Mouse (Mus musculus): ENCODE data around the gene Duox2. TPM values are rescaled to one million over a fixed set of nuclear protein-coding genes. Genes with fewer than 3 reads are reported as not detected.

Duox2 gene
- polyA plus RNA-seq, 1 experiment = not detected

- 0 out of 2 replicates have a peak, but pooled peaks cover 3% of the 10 kb centered on the region for H3K9me3 ChIP-seq
- TF ChIP-seq FLI1 (IDR thresholded peaks at IDR 0.05; ENCODE audit: low read length) (no peak), GATA1 (IDR thresholded peaks at IDR 0.05; ENCODE audit: borderline replicate concordance, low read length) (no peak)
- peaks cover 37% of the 10 kb centered on the region for H3K4me1 ChIP-seq
- H3K36me3 ChIP-seq (replicated peaks; ENCODE audit: low read length) = no peaks in the 10 kb centered on the region
- no peak overlapping the region for H3K4me3 ChIP-seq (replicated peaks)
- H3K27me3 ChIP-seq (replicated peaks) = peaks cover 95% of the 10 kb centered on the region
Observed at GRCm38 (mm10) chr2:122294916-122295315, 3.3 kb downstream of the Duox2 start.

- TF ChIP-seq FLI1 (IDR thresholded peaks at IDR 0.05; ENCODE audit: low read length) (no peak), GATA1 (IDR thresholded peaks at IDR 0.05; ENCODE audit: borderline replicate concordance, low read length) (no peak)
Observed at GRCm38 (mm10) chr2:122286137-122286536, 12.1 kb downstream of the Duox2 start.

GRCm38 (mm10) chr2:122284091-122284490 lies 14.2 kb downstream of the Duox2 start:
- H3K9me3 ChIP-seq = peaks cover 24% of the 10 kb centered on the region
- no peaks in the 10 kb centered on the region for H3K36me3 ChIP-seq (replicated peaks; ENCODE audit: low read length)
- no peaks in the 10 kb centered on the region for H3K4me1 ChIP-seq
- H3K27me3 ChIP-seq (replicated peaks) = peaks cover 69% of the 10 kb centered on the region
- TF ChIP-seq FLI1 (IDR thresholded peaks at IDR 0.05; ENCODE audit: low read length) = no peak
- no peak for TF ChIP-seq GATA1 (IDR thresholded peaks at IDR 0.05; ENCODE audit: borderline replicate concordance, low read length)
- H3K4me3 ChIP-seq (replicated peaks) = no peak overlapping the region

More at GRCm38 (mm10) chr2:122286137-122286536, 12.1 kb downstream of the Duox2 start:
- Histone ChIP-seq H3K27me3 (replicated peaks) (peaks cover 76% of the 10 kb centered on the region), H3K9me3 (peaks cover 26% of the 10 kb centered on the region), H3K4me1 (peaks cover 5% of the 10 kb centered on the region), H3K36me3 (replicated peaks; ENCODE audit: low read length) (no peaks in the 10 kb centered on the region), H3K4me3 (replicated peaks) (no peak overlapping the region)

GRCm38 (mm10) chr2:122278769-122279168 lies 19.5 kb downstream of the Duox2 start:
- Histone ChIP-seq H3K4me1 (no peaks in the 10 kb centered on the region), H3K27me3 (replicated peaks) (peaks cover 51% of the 10 kb centered on the region), H3K9me3 (peaks cover 24% of the 10 kb centered on the region), H3K36me3 (replicated peaks; ENCODE audit: low read length) (no peaks in the 10 kb centered on the region), H3K4me3 (replicated peaks) (no peak overlapping the region)
- TF ChIP-seq FLI1 (IDR thresholded peaks at IDR 0.05; ENCODE audit: low read length) (no peak), GATA1 (IDR thresholded peaks at IDR 0.05; ENCODE audit: borderline replicate concordance, low read length) (no peak)

GRCm38 (mm10) chr2:122266407-122267193 lies 31.6 kb downstream of the Duox2 start:
- Histone ChIP-seq H3K27me3 (replicated peaks) (peaks cover 4% of the 10 kb centered on the region), H3K4me1 (peaks cover 8% of the 10 kb centered on the region; the same call in 1 of the 2 replicates), H3K4me3 (replicated peaks) (no peak overlapping the region), H3K9me3 (no peaks in the 10 kb centered on the region), H3K36me3 (replicated peaks; ENCODE audit: low read length) (peaks cover 45% of the 10 kb centered on the region)
- no peak for TF ChIP-seq FLI1 (IDR thresholded peaks at IDR 0.05; ENCODE audit: low read length)
- no peak for TF ChIP-seq GATA1 (IDR thresholded peaks at IDR 0.05; ENCODE audit: borderline replicate concordance, low read length)

- H3K4me3 ChIP-seq (replicated peaks) = no peak overlapping the region
- TF ChIP-seq FLI1 (IDR thresholded peaks at IDR 0.05; ENCODE audit: low read length) (no peak), GATA1 (IDR thresholded peaks at IDR 0.05; ENCODE audit: borderline replicate concordance, low read length) (no peak)
- no peaks in the 10 kb centered on the region for H3K9me3 ChIP-seq
- H3K4me1 ChIP-seq = peaks cover 8% of the 10 kb centered on the region; the same call in 1 of the 2 replicates
- peaks cover 64% of the 10 kb centered on the region for H3K36me3 ChIP-seq (replicated peaks; ENCODE audit: low read length)
- H3K27me3 ChIP-seq (replicated peaks) = peaks cover under 1% of the 10 kb centered on the region
Observed at GRCm38 (mm10) chr2:122264690-122265089, 33.6 kb downstream of the Duox2 start.

GRCm38 (mm10) chr2:122260729-122261128 lies 37.5 kb downstream of the Duox2 start:
- H3K36me3 ChIP-seq (replicated peaks; ENCODE audit: low read length) = peaks cover 98% of the 10 kb centered on the region

GRCm38 (mm10) chr2:122255997-122256396 lies 42.3 kb downstream of the Duox2 start:
- no peaks in the 10 kb centered on the region for H3K27me3 ChIP-seq (replicated peaks)
- peaks cover 91% of the 10 kb centered on the region for H3K36me3 ChIP-seq (replicated peaks; ENCODE audit: low read length)
- H3K9me3 ChIP-seq = no peaks in the 10 kb centered on the region
- no peak overlapping the region for H3K4me3 ChIP-seq (replicated peaks)
- TF ChIP-seq GATA1 (IDR thresholded peaks at IDR 0.05; ENCODE audit: borderline replicate concordance, low read length) = no peak
- H3K4me1 ChIP-seq = no peaks in the 10 kb centered on the region

More at GRCm38 (mm10) chr2:122260729-122261128, 37.5 kb downstream of the Duox2 start:
- no peak overlapping the region for H3K4me3 ChIP-seq (replicated peaks)
- no peaks in the 10 kb centered on the region for H3K4me1 ChIP-seq
- no peak for TF ChIP-seq FLI1 (IDR thresholded peaks at IDR 0.05; ENCODE audit: low read length)
- H3K9me3 ChIP-seq = no peaks in the 10 kb centered on the region
- H3K27me3 ChIP-seq (replicated peaks) = no peaks in the 10 kb centered on the region

- Histone ChIP-seq H3K9me3 (no peaks in the 10 kb centered on the region), H3K27me3 (replicated peaks) (no peaks in the 10 kb centered on the region), H3K4me3 (replicated peaks) (no peak overlapping the region), H3K36me3 (replicated peaks; ENCODE audit: low read length) (peaks cover 94% of the 10 kb centered on the region), H3K4me1 (peaks cover 35% of the 10 kb centered on the region)
- TF ChIP-seq GATA1 (IDR thresholded peaks at IDR 0.05; ENCODE audit: borderline replicate concordance, low read length) (no peak), FLI1 (IDR thresholded peaks at IDR 0.05; ENCODE audit: low read length) (no peak)
Observed at GRCm38 (mm10) chr2:122247786-122248185, 50.5 kb downstream of the Duox2 start.

- peaks cover 75% of the 10 kb centered on the region for H3K36me3 ChIP-seq (replicated peaks; ENCODE audit: low read length)
- no peaks in the 10 kb centered on the region for H3K9me3 ChIP-seq
- H3K4me3 ChIP-seq (replicated peaks) = peak overlapping the region; percentile 62
- peaks cover 59% of the 10 kb centered on the region for H3K4me1 ChIP-seq
- H3K27me3 ChIP-seq (replicated peaks) = no peaks in the 10 kb centered on the region
- TF ChIP-seq FLI1 (IDR thresholded peaks at IDR 0.05; ENCODE audit: low read length) = no peak
- no peak for TF ChIP-seq GATA1 (IDR thresholded peaks at IDR 0.05; ENCODE audit: borderline replicate concordance, low read length)
Observed at GRCm38 (mm10) chr2:122243671-122244131, 54.5 kb downstream of the Duox2 start.
